Mouse (Mus musculus): Measurements from ENCODE around the gene Adk. TPM values are rescaled to one million over a fixed set of nuclear protein-coding genes. Genes with fewer than 3 reads are reported as not detected.

The Adk gene
- polyA plus RNA-seq, 1 experiment, result 7.7 TPM

DNA sequence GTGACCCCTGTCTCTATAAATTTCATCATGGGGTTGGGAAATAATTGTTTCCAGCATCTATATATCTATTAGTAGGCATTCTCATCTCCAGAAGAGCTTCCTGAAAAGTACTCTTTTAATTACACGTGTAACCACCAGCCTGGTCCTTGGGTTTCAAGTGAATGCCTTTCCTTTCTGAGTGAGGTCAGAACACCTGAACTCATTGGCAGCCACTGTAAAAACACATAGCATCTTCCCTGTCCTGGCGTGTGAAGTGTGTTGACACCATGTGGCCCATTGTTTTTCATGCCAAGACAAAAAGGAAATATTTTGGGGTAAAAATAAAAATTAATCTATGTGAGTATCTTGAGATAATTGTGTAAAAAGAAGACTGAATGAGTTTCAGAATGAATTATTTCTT, 316.2 kb downstream of the Adk start:
- no peaks in the 10 kb centered on the region for H3K36me3 ChIP-seq (ENCODE audit: control insufficient read depth, insufficient read depth, low read length)
- no peak for DNase-seq (ENCODE audit: low read depth in 1 of 2, low spot score in 2 of 2)
- WGBS, result 81% methylated on average over 2 of the region's 2 CpGs
- TF ChIP-seq CTCF (IDR thresholded peaks at IDR 0.05; ENCODE audit: extremely low read depth, insufficient read depth, insufficient read length, insufficient replicate concordance) (no peak), POLR2A (IDR thresholded peaks at IDR 0.05; ENCODE audit: low read depth, low read length) (no peak)
- H3K27me3 ChIP-seq (ENCODE audit: control insufficient read depth, insufficient read depth, low read length), result no peaks in the 10 kb centered on the region
- no peaks in the 10 kb centered on the region for H3K4me1 ChIP-seq (ENCODE audit: control insufficient read depth, insufficient read depth, insufficient read length)
- H3K4me3 ChIP-seq (ENCODE audit: extremely low read depth, insufficient read depth, insufficient read length), result no peak overlapping the region
- no peak overlapping the region for H3K27ac ChIP-seq (ENCODE audit: insufficient read depth, low read length)

DNA sequence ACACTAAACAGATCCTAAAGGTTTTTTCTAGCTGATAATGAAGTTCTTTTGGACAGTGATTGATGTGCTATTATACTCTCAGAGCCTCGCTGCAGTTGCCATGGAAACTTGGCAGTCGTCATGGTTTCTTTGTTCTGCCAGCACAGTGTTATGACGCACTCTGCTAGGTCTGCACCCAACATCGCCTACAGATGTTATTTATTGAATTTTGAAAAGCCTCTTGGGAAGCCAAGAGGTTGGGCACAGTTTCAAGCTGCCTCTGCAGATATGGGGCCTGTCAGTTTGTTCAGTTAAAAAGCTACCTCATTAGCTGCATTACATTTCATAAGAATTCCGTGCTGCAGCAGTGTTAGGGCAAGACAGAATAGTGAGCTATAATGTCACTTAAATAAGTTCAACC, 316.8 kb downstream of the Adk start:
- H3K4me1 ChIP-seq (ENCODE audit: control insufficient read depth, insufficient read depth, insufficient read length), result no peaks in the 10 kb centered on the region
- 50% methylated on average over 5 of the region's 5 CpGs for WGBS
- no peaks in the 10 kb centered on the region for H3K27me3 ChIP-seq (ENCODE audit: control insufficient read depth, insufficient read depth, low read length)
- H3K4me3 ChIP-seq (ENCODE audit: extremely low read depth, insufficient read depth, insufficient read length), result no peak overlapping the region
- no peaks in the 10 kb centered on the region for H3K36me3 ChIP-seq (ENCODE audit: control insufficient read depth, insufficient read depth, low read length)
- no peak for DNase-seq (ENCODE audit: low read depth in 1 of 2, low spot score in 2 of 2)
- H3K27ac ChIP-seq (ENCODE audit: insufficient read depth, low read length), result no peak overlapping the region
- TF ChIP-seq POLR2A (IDR thresholded peaks at IDR 0.05; ENCODE audit: low read depth, low read length) (no peak), CTCF (IDR thresholded peaks at IDR 0.05; ENCODE audit: extremely low read depth, insufficient read depth, insufficient read length, insufficient replicate concordance) (no peak)

DNA sequence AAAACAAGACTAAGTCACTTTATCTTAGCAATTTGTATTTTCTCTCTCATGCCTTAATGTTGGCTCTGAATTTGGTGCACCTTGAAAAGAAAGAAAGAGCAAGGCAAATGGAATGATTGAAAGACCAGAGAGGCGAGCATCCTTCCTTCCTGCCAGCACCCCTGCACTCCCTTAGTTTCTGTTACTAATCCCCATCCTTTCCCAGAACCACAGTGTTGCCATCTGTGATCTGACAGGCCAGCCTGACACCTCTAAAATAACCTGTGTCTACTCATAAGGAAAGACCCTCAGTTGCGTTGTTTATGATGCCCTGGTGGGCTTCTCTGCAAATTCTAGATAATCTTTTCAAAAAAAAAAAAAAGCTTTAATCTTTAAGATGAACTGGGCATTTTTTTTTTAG, 319.6 kb downstream of the Adk start:
- H3K4me1 ChIP-seq (ENCODE audit: control insufficient read depth, insufficient read depth, insufficient read length), result no peaks in the 10 kb centered on the region
- H3K27me3 ChIP-seq (ENCODE audit: control insufficient read depth, insufficient read depth, low read length), result no peaks in the 10 kb centered on the region
- H3K27ac ChIP-seq (ENCODE audit: insufficient read depth, low read length), result no peak overlapping the region
- TF ChIP-seq POLR2A (IDR thresholded peaks at IDR 0.05; ENCODE audit: low read depth, low read length), result no peak
- no peak for TF ChIP-seq CTCF (IDR thresholded peaks at IDR 0.05; ENCODE audit: extremely low read depth, insufficient read depth, insufficient read length, insufficient replicate concordance)
- no peak overlapping the region for H3K4me3 ChIP-seq (ENCODE audit: extremely low read depth, insufficient read depth, insufficient read length)
- DNase-seq (ENCODE audit: low read depth in 1 of 2, low spot score in 2 of 2), result no peak
- no peaks in the 10 kb centered on the region for H3K36me3 ChIP-seq (ENCODE audit: control insufficient read depth, insufficient read depth, low read length)
- WGBS, result 89% methylated on average over 2 of the region's 2 CpGs

DNA sequence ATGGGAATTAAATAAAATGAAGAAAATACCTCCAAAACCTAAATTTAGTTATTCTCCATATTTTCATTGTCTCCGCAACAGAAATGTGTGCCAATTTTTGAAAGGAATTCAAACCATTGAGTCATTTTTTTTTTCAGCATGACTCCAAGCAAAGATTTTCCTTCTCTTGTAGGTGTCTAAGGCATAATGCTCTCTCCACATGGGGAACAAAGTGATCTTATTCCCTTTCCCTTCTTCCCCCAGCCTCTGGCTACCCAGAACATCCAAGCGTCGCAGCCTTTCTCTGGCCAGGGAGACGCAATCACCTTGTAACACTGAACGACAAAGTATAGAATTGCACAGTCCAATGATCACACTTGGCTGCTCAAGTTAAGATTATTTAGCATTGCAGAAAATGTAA, 320.3 kb downstream of the Adk start:
- Histone ChIP-seq H3K4me1 (ENCODE audit: control insufficient read depth, insufficient read depth, insufficient read length) (no peaks in the 10 kb centered on the region), H3K27ac (ENCODE audit: insufficient read depth, low read length) (no peak overlapping the region), H3K27me3 (ENCODE audit: control insufficient read depth, insufficient read depth, low read length) (no peaks in the 10 kb centered on the region), H3K4me3 (ENCODE audit: extremely low read depth, insufficient read depth, insufficient read length) (no peak overlapping the region), H3K36me3 (ENCODE audit: control insufficient read depth, insufficient read depth, low read length) (no peaks in the 10 kb centered on the region)
- WGBS, result 98% methylated on average over 5 of the region's 5 CpGs
- TF ChIP-seq POLR2A (IDR thresholded peaks at IDR 0.05; ENCODE audit: low read depth, low read length), result no peak
- no peak for TF ChIP-seq CTCF (IDR thresholded peaks at IDR 0.05; ENCODE audit: extremely low read depth, insufficient read depth, insufficient read length, insufficient replicate concordance)
- no peak for DNase-seq (ENCODE audit: low read depth in 1 of 2, low spot score in 2 of 2)

DNA sequence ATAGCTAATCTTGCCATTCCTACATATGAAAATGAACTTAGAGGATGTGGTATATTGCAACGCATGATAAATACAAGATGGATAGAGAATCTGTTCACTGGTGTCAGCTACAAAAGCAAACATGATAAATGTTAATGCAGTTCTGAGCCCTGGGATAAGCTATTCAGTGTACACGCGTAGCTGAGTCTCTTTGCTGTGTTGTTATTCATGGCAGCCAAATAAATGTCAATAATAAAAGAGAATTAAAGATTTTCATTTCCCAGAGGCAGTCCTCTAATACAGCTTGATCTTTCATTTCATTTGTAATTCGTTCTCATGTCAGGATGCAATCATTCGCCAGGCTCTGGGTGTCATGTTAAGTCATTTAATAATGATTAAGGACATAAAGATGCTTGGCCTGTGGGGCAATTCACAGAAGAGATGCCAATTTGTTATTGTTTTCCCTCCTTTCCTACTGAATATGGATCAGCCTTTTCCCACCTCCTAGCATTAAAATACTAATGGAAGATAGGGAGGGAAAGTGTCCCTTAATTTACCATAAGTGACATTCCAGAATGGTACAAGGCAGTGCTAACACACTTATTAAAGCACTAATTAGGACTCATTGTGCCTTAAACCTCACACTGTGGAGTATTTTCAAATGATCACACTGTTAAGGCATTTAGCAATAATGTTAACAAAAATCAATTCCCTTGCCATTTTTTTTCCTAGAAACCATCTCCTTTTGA, 331.5 kb downstream of the Adk start:
- WGBS, result 93% methylated on average over 5 of the region's 5 CpGs
- Histone ChIP-seq H3K27me3 (ENCODE audit: control insufficient read depth, insufficient read depth, low read length) (no peaks in the 10 kb centered on the region), H3K4me3 (ENCODE audit: extremely low read depth, insufficient read depth, insufficient read length) (no peak overlapping the region), H3K27ac (ENCODE audit: insufficient read depth, low read length) (no peak overlapping the region), H3K4me1 (ENCODE audit: control insufficient read depth, insufficient read depth, insufficient read length) (no peaks in the 10 kb centered on the region), H3K36me3 (ENCODE audit: control insufficient read depth, insufficient read depth, low read length) (no peaks in the 10 kb centered on the region; the same call in 1 of the 2 replicates)
- DNase-seq (ENCODE audit: low read depth in 1 of 2, low spot score in 2 of 2), result no peak
- TF ChIP-seq POLR2A (IDR thresholded peaks at IDR 0.05; ENCODE audit: low read depth, low read length) (no peak), CTCF (IDR thresholded peaks at IDR 0.05; ENCODE audit: extremely low read depth, insufficient read depth, insufficient read length, insufficient replicate concordance) (no peak)

DNA sequence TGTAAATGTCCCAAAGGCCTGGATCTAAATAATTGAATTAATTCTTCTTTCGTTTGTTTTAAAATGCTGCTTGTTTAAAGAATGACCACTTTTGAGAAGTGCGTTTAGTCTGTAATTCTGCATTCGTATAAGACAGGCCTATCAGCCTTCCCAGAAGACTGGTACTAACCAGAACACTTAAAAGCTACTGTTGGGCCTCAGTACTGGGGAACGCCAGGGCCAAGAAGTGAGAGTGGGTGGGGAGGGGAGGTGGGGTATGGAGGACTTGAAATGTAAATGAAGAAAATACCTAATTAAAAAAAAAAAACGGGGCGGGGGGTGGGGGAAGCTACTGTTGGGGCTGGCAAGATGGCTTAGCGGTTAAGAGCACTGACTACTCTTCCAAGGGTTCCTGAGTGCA, 347.1 kb downstream of the Adk start:
- H3K4me1 ChIP-seq (ENCODE audit: control insufficient read depth, insufficient read depth, insufficient read length), result no peaks in the 10 kb centered on the region
- 96% methylated on average over 7 of the region's 7 CpGs for whole genome bisulfite sequencing
- no peaks in the 10 kb centered on the region for H3K27me3 ChIP-seq (ENCODE audit: control insufficient read depth, insufficient read depth, low read length)
- H3K36me3 ChIP-seq (ENCODE audit: control insufficient read depth, insufficient read depth, low read length), result no peaks in the 10 kb centered on the region
- no peak for TF ChIP-seq CTCF (IDR thresholded peaks at IDR 0.05; ENCODE audit: extremely low read depth, insufficient read depth, insufficient read length, insufficient replicate concordance)
- no peak for TF ChIP-seq POLR2A (IDR thresholded peaks at IDR 0.05; ENCODE audit: low read depth, low read length)
- no peak overlapping the region for H3K4me3 ChIP-seq (ENCODE audit: extremely low read depth, insufficient read depth, insufficient read length)
- no peak overlapping the region for H3K27ac ChIP-seq (ENCODE audit: insufficient read depth, low read length)
- no peak for DNase-seq (ENCODE audit: low read depth in 1 of 2, low spot score in 2 of 2)

DNA sequence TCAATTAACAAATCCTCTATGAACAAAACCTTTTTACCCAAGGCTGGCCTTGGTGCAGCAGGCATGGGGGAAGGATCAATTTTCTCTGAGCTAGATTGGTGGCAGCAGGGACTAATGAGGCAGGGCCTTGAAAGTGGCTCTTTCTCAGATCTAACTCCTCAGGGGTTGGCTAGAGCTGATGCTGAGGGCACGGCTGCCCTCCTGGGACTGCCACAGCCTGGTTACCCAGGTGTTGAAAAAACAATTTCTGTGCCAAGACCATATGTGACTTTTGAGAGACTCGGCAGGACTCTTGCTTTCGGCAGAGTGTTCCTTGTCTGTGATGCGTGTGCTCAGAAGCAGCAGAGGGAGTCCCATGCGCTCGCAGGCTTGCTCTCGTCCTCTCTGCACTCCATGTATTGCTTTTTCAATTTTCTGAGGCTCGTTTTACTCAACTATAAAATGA, 349.8 kb downstream of the Adk start:
- WGBS, result 84% methylated on average over 8 of the region's 8 CpGs
- no peak for TF ChIP-seq CTCF (IDR thresholded peaks at IDR 0.05; ENCODE audit: extremely low read depth, insufficient read depth, insufficient read length, insufficient replicate concordance)
- no peak for TF ChIP-seq POLR2A (IDR thresholded peaks at IDR 0.05; ENCODE audit: low read depth, low read length)
- no peaks in the 10 kb centered on the region for H3K27me3 ChIP-seq (ENCODE audit: control insufficient read depth, insufficient read depth, low read length)
- no peak for DNase-seq (ENCODE audit: low read depth in 1 of 2, low spot score in 2 of 2)
- no peak overlapping the region for H3K4me3 ChIP-seq (ENCODE audit: extremely low read depth, insufficient read depth, insufficient read length)
- no peak overlapping the region for H3K27ac ChIP-seq (ENCODE audit: insufficient read depth, low read length)
- H3K36me3 ChIP-seq (ENCODE audit: control insufficient read depth, insufficient read depth, low read length), result no peaks in the 10 kb centered on the region
- H3K4me1 ChIP-seq (ENCODE audit: control insufficient read depth, insufficient read depth, insufficient read length), result no peaks in the 10 kb centered on the region

Data from spleen, adult 2 months (tissue).